Mouse (Mus musculus) layer of hippocampus, adult 9-10 months (tissue): ENCODE data around the gene Mis12.

Experiments
- DNase-seq: peaks from one replicate; pipeline ENCODE4 v3.0.0; 2022; ENCODE audit warnings: low spot score

The Mis12 gene

DNA sequence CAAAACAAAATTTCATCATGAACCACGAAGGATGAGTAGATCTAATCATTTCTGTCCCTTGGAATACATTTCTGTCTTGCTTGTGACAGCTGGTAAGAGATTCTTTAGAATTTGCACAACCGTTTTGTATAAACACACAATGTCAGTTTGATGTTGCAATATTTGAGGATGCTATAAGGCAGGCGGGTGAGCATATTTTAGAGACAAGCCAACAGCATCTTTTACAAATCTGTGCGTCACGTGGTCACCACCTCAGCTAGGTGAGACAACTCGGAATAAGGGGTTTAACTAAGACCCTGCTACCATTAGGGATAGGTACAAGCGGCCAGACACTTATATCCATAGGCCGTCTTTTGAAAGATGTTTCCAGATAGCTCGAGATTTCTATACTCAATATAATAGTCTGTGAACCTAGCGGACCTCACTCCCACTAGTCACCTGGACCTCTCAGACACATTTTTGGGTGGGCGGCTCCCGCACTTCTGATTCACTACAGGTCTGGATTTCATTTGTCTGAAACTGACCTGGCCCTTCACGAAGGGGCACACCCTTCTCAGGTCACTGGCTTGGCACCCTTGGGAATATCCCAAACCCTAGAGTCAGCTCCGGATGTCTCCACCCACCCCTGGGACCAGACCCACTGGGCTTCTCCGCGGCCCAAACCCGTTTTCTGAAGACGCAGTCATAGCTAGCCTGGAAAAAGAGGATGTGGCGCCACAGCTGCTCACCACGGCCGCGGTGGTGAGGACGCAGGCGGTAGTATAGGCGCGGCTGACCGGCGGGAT lies 803 bp upstream of the Mis12 start:
- no peak for DNase-seq

DNA sequence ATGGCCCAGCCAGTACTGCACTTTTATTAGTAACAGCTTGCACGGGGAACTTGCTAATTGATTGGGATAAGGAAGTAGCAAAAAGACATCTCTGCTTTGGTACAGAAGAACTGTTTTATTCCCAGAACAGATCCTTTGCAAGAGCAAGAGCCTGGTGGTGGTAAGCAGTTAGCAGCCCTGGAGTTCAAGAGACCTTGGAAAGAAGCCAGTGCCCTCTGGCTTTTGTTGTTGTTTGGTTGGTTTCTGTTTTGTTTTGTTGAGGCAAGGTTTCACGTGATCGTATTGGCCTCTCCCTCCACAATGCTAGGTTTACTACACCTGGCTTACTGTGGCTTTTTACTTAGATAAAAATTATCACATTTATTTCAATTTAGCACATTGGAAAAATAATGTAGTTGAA lies 8.9 kb downstream of the Mis12 start:
- no peak for DNase-seq

DNA sequence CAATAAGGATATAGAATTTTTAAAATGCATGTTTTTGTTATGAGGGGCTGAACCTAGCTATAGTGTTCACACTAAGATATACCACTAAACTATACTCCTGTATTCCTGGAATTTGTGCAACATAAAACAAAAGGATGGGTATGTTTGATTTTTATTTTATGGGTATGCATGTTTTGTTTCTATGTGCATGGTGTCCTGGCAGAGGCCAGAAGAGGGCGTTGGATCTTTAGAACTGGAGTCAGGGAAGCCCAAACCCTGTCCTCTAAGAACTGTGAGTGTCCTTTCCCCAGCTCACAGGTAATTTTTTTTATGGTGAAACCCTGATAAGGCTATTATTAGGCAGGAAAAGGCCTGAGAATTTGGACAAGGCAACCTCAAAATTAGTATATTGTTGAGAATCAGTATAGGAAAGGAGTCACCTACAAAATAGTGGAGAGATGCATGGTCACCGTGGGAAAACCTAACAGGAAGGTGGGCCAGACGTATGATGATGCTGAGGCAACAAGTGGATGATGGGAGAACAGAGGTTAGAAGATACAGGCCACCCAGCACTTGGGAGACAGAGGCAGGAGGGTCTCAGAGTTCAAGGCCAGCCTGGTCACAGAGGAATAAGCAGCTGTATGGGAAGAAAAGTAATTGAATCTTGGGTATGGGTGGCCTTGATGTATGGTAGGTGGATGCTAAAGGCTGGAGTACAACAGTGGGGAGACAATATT lies 10.2 kb downstream of the Mis12 start:
- DNase-seq = no peak

DNA sequence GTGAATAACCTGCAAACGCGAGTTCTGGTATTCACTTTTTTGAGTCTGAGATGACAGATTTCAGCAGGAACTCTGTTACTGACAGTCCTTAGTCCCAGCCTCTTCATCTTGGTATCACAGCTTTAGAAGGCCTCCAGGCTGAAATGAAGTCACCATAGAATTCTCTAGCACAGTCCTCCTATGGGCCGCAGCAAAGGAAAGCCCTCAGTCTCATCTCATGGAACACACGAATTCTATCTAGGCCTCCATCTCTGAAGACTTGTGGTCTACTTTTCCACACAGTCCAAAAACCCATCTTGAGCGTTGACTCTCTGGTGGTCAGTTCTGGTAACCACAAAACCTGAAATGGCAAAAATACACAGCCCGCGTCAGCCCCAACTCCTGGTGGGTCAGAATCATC lies 12.7 kb downstream of the Mis12 start:
- no peak for DNase-seq

DNA sequence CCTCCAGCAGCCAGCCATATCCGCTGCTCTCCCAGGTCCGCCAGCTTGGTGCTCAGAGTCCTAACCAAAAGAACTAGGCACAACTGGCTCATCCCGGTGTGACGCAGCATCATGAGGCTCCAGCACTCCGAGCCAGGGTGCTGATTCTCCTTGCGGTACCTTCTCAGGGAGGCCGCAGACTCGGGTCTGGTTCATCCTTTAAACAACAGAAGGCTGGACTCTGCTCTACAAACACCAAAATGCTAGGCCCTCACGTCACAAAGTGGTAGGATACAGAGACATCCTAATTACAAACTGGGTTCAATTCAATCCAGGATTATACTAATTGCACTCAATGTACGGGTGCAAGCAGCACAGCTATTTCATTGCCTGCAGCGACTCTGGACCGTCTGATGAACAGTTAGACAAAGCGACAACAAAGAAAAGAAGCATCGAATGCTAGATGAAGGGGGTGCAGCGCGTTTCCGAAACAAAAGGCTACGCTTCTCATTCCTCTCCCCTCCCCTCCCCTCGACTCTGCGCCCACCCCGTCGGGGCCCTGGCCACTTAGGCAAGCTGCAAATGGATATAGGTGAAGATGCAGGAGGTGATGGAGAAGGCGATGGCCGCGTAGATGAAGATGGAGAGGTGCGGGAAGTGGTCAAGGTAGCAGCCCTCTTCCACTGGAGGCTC lies 13.2 kb downstream of the Mis12 start:
- no peak for DNase-seq

DNA sequence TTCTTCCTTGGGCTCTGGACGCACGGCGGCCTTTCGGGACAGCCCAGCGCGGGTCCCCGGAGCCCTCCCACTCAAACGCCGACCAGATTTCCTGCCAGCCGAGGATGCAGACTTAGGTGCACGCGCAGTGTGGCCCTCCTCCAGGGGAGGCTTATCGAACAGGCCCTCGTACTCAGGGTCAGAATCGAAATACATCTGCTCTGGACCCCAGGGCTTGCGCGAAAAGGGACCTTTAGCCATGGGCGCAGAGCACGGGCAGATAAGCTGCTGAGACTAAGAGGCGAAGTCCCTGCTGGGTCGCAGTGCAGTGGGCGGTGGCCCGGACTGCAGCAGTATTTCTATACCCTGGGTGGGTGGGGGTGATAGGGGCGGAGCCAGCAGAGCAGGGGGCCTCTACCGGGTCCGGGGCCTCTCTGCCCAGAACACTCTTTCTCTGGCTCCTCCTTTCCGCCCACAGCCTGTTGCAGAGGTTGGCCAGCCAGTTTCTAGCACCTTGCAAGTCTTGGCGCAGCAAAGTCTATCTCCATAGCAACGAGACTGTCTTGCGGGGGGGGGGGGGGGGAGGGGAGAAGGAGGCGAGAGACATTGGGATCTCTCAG lies 13.9 kb downstream of the Mis12 start, which contains the start of gene 6330403K07Rik:
6330403K07Rik (minus strand) TSS at position 351 of the 599 bp plus-strand sequence.
- no peak for DNase-seq

DNA sequence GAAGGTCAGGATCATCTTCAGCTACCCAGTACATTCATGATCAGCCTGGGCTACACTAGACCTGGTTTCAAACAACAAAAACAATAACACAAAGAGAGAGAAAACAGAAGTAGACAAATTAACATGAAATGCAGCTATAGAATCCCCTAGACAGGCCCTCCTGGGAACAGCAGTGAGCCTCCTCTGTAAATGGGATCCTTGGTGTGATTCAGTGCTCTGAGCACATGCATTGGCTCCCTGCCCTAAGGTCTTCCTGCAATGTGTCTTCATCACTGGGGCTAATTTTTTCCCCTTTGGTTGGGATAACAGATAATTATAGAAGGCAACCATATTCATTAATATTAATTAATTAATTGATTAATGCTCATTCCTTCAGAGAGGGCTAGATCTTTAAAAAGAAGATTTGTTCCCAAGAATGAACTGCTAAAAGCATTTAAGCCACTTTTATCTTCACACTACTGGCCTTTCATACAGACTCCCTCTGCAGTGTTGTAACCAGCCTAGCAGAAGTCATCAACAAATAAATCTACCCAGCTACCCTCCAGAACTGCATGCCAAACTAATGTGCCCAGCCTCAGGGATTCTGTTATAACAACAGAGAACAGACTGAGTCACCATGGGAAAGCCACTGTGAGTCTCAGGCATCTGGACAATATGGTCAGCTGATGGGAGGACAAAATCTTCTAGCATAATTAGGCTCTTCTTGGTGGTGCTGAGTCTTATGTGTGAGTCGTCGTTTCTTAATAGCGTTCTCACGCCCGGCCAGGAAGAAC lies 20.3 kb downstream of the Mis12 start:
- DNase-seq = no peak

DNA sequence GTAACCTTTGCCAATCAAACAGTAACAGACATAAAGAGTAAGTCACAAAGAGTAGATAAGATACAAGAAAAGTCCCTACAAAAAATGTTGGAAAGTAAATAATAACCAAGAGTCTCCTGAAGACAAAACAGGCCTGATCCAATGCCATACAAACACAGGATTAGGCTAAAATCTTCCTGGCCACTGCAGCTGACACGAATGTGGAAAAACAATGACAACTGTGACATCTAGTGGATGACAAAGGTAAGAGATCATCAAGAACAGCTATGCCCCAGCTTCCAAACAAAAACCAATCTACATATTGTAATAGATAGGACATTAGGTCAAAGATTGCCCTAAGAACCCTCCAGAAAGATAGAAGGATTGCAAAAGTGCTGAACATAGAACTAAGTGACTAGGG lies 33.1 kb downstream of the Mis12 start:
- no peak for DNase-seq

DNA sequence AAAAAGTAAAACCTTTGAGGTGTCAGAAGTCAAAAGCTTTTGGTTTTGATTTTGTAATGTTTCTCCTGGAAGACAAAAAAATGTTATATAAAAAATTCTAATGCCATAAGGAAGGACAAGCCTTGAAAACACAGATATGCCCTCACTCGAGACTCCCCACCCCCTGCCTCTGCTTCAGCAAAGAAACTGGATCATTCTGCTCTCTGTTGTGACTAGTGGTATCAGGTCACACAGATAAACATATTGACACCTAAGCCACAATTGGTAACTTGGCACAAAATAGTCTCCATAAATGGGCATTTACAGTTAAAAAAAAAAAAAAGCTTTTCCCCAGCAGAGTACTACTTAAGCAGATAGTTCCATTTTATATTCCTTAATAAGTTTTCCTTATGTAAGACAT lies 56.9 kb downstream of the Mis12 start:
- no peak for DNase-seq
